Comparison of ENCODE assay signal across 8 mouse cellular contexts in genomic region chr1:171344715-171345114, GRCm38 (mm10). TPM values are rescaled to one million over a fixed set of nuclear protein-coding genes. Genes with fewer than 3 reads are reported as not detected.
A peak's percentile ranks its signal among the peaks of the same experiment; 100 is the strongest.
DNase-seq lines count a peak whose midpoint lies in the region; ATAC-seq and TF ChIP-seq lines count a peak whose summit lies in the region.

No protein-coding gene starts in this region.

- peaks cover 5 to 13% of the 10 kb centered on the region in 2 experiments for H3K4me1 ChIP-seq in heart, embryonic 14.5 days (ENCODE audit: control insufficient read depth in 2 of 2, insufficient read depth in 2 of 2, low read length in 2 of 2)
- H3K4me1 ChIP-seq in ES-E14 (ENCODE audit: control insufficient read depth in 2 of 2, insufficient read depth in 2 of 2, low read length in 2 of 2, poor library complexity in 1 of 2), result no peaks in the 10 kb centered on the region; a peak in 1 of 4 replicates
- H3K4me1 ChIP-seq in hindbrain, embryonic 10.5 days (replicated peaks), result peaks cover 36% of the 10 kb centered on the region
- peaks cover 14% of the 10 kb centered on the region for H3K4me1 ChIP-seq in midbrain, embryonic 11.5 days (ENCODE audit: control insufficient read depth, insufficient read depth, low read length)

- in situ Hi-C loops in ES-E14 (cut with MboI; ENCODE audit: low sequenced_read_pairs in 2 of 2, unreplicated experiment in 2 of 2), result no loop called here

- H3K4me3 ChIP-seq in heart, embryonic 14.5 days (ENCODE audit: control insufficient read depth in 1 of 2, insufficient read depth in 1 of 2, low read depth in 1 of 2, low read length in 2 of 2), result peak overlapping the region; percentile 62 to 96; a peak in 3 of 4 replicates
- peak overlapping the region; percentile 77 to 89 for H3K4me3 ChIP-seq in ES-E14 (ENCODE audit: insufficient read depth in 1 of 2, low read depth in 1 of 2, low read length in 2 of 2, poor library complexity in 1 of 2, severe bottlenecking in 1 of 2)
- peak overlapping the region; percentile 96 for H3K4me3 ChIP-seq in hindbrain, embryonic 10.5 days
- peak overlapping the region; percentile 91 for H3K4me3 ChIP-seq in midbrain, embryonic 11.5 days (ENCODE audit: low read depth, low read length)

- H3K36me3 ChIP-seq in heart, embryonic 14.5 days (ENCODE audit: control insufficient read depth, insufficient read depth, low read length), result peaks cover 40% of the 10 kb centered on the region
- peaks cover 26% of the 10 kb centered on the region for H3K36me3 ChIP-seq in ES-E14 (ENCODE audit: control insufficient read depth, insufficient read depth, low read length, poor library complexity, severe bottlenecking)
- H3K36me3 ChIP-seq in hindbrain, embryonic 10.5 days, result peaks cover 52% of the 10 kb centered on the region
- peaks cover 10% of the 10 kb centered on the region; the same call in 1 of the 2 replicates for H3K36me3 ChIP-seq in midbrain, embryonic 11.5 days (ENCODE audit: control insufficient read depth, insufficient read depth, low read length)

- intact Hi-C loops in heart, postnatal 36 days (cut with DNase I), result loop anchor here (1.0 kb wide), 1 partner anchor 14 kb away; no protein-coding TSS in a partner anchor

- WGBS in heart, embryonic 14.5 days, result 71% methylated on average over 9 of the region's 9 CpGs
- 77% methylated on average over 9 of the region's 9 CpGs for WGBS in hindbrain, embryonic 10.5 days
- WGBS in midbrain, embryonic 11.5 days, result 81% methylated on average over 9 of the region's 9 CpGs

- peaks cover 5% of the 10 kb centered on the region for H3K9me3 ChIP-seq in heart, embryonic 14.5 days (ENCODE audit: control insufficient read depth, low read length)
- H3K9me3 ChIP-seq in ES-E14 (ENCODE audit: control insufficient read depth, insufficient read depth, low read depth, low read length), result no peaks in the 10 kb centered on the region
- H3K9me3 ChIP-seq in hindbrain, embryonic 10.5 days, result peaks cover 6% of the 10 kb centered on the region
- peaks cover 6% of the 10 kb centered on the region; the same call in 1 of the 2 replicates for H3K9me3 ChIP-seq in midbrain, embryonic 11.5 days (ENCODE audit: control insufficient read depth, low read length)

- H3K9ac ChIP-seq in heart, embryonic 14.5 days (ENCODE audit: low read length), result peak overlapping the region; percentile 94
- peak overlapping the region; percentile 81; the same call in 1 of the 2 replicates for H3K9ac ChIP-seq in ES-E14 (ENCODE audit: insufficient read depth, low read depth, low read length, poor library complexity, severe bottlenecking)
- peak overlapping the region; percentile 83 for H3K9ac ChIP-seq in midbrain, embryonic 11.5 days (ENCODE audit: low read length)

- H3K4me2 ChIP-seq in heart, embryonic 14.5 days (ENCODE audit: low read length), result peak overlapping the region; percentile 91
- peak overlapping the region; percentile 84 for H3K4me2 ChIP-seq in midbrain, embryonic 11.5 days

- H3K27ac ChIP-seq in heart, embryonic 14.5 days (replicated peaks in 1 of 2; ENCODE audit: control insufficient read depth in 1 of 2, insufficient read depth in 1 of 2, low read depth in 2 of 2, low read length in 2 of 2), result peak overlapping the region in 1 of 2 experiments; percentile 76; a peak in 2 of 4 replicates
- H3K27ac ChIP-seq in ES-E14 (ENCODE audit: insufficient read depth, low read depth, low read length, poor library complexity, severe bottlenecking), result no peak overlapping the region; the same call in 1 of the 2 replicates
- peak overlapping the region; percentile 91; the same call in 1 of the 2 replicates for H3K27ac ChIP-seq in hindbrain, embryonic 10.5 days
- H3K27ac ChIP-seq in midbrain, embryonic 11.5 days (ENCODE audit: low read depth, low read length), result no peak overlapping the region

- DNase-seq in heart, postnatal 36 days, result no peak
- no peak for DNase-seq in ES-E14 (ENCODE audit: low read depth, low spot score)
- DNase-seq in hindbrain, embryonic 10.5 days (ENCODE audit: low spot score), result no peak
- DNase-seq in midbrain, embryonic 11.5 days (ENCODE audit: low spot score, missing footprints), result no peak
- no peak for DNase-seq in thymus, postnatal 25 days
- DNase-seq in cerebellum, adult 18-20 months, result no peak

- no peaks in the 10 kb centered on the region for H3K27me3 ChIP-seq in heart, embryonic 14.5 days (ENCODE audit: control insufficient read depth, insufficient read depth, low read length)
- no peaks in the 10 kb centered on the region for H3K27me3 ChIP-seq in hindbrain, embryonic 10.5 days (ENCODE audit: insufficient read depth, poor library complexity, severe bottlenecking)
- H3K27me3 ChIP-seq in midbrain, embryonic 11.5 days (ENCODE audit: control insufficient read depth, insufficient read depth, low read length), result no peaks in the 10 kb centered on the region

- ATAC-seq in heart, embryonic 14.5 days (ENCODE audit: insufficient number of reproducible peaks, insufficient read depth, low FRiP score, low read depth), result no peak
- 0 out of 2 replicates have a peak, but pooled peaks have one; percentile 14 for ATAC-seq in midbrain, embryonic 11.5 days (ENCODE audit: low FRiP score)
- no peak for ATAC-seq in erythroid progenitor cell, adult 5-6 weeks (replicated peaks; ENCODE audit: low FRiP score, poor library complexity, severe bottlenecking)

TF ChIP-seq in ES-E14, 5 proteins besides CTCF, POLR2A, EP300 and RAD21:
- TF ChIP-seq MAFK (IDR thresholded peaks at IDR 0.05; ENCODE audit: insufficient read depth, low read depth, low read length) (no peak), CHD2 (IDR thresholded peaks at IDR 0.05; ENCODE audit: low read depth, low read length) (no peak), HCFC1 (IDR thresholded peaks at IDR 0.05; ENCODE audit: borderline replicate concordance, insufficient read depth, low read length) (no peak), ZNF384 (IDR thresholded peaks at IDR 0.05; ENCODE audit: low read depth, low read length) (no peak), ZC3H11A (IDR thresholded peaks at IDR 0.05; ENCODE audit: borderline replicate concordance, low read depth, low read length) (no peak)

RNA-seq across cellular contexts. Expression of gene Nit1, which starts 0.7 kb away (rescaled TPM):
- 28.4 and 31.8 TPM in 2 replicates for polyA plus RNA-seq in heart, embryonic 14.5 days (2014; fragmentation: Nextera tagmentation; extraction: Ambion mirVana)
- total RNA-seq in heart, postnatal 36 days (2021), result 10 to 100 TPM; 27.7 to 28.4 TPM
- total RNA-seq in ES-E14 (2012; rRNA removed), result 18.1 and 24.4 TPM in 2 replicates
- 39.6 and 46.0 TPM in 2 replicates for polyA plus RNA-seq in hindbrain, embryonic 10.5 days (2016; fragmentation: Nextera tagmentation; extraction: Ambion mirVana)
- polyA plus RNA-seq in midbrain, embryonic 11.5 days (2014; fragmentation: Nextera tagmentation; extraction: Ambion mirVana), result 31.9 and 32.7 TPM in 2 replicates
- 6.7 and 10.8 TPM in 2 replicates for total RNA-seq in erythroid progenitor cell, adult 5-6 weeks (2015; ENCODE audit: low replicate concordance)
- total RNA-seq in erythroid progenitor cell, adult 5-6 weeks (2017; ENCODE audit: low replicate concordance), result 11.6 and 24.5 TPM in 2 replicates

RNA-seq across cellular contexts. Expression of gene Pfdn2, which starts 0.8 kb away (rescaled TPM):
- polyA plus RNA-seq in heart, embryonic 14.5 days (2014; fragmentation: Nextera tagmentation; extraction: Ambion mirVana), result 34.3 and 42.2 TPM in 2 replicates
- total RNA-seq in heart, postnatal 36 days (2021), result 10 to 100 TPM; 79.4 to 95.6 TPM
- total RNA-seq in ES-E14 (2012; rRNA removed), result 41.1 and 41.6 TPM in 2 replicates
- 130 and 147 TPM in 2 replicates for polyA plus RNA-seq in hindbrain, embryonic 10.5 days (2016; fragmentation: Nextera tagmentation; extraction: Ambion mirVana)
- polyA plus RNA-seq in midbrain, embryonic 11.5 days (2014; fragmentation: Nextera tagmentation; extraction: Ambion mirVana), result 64.8 and 69.8 TPM in 2 replicates
- 10.1 and 22.0 TPM in 2 replicates for total RNA-seq in erythroid progenitor cell, adult 5-6 weeks (2015; ENCODE audit: low replicate concordance)
- total RNA-seq in erythroid progenitor cell, adult 5-6 weeks (2017; ENCODE audit: low replicate concordance), result 9.0 and 10.1 TPM in 2 replicates

RNA-seq across cellular contexts. Expression of gene Dedd, which starts 15.8 kb away (rescaled TPM):
- 31.4 and 42.4 TPM in 2 replicates for polyA plus RNA-seq in heart, embryonic 14.5 days (2014; fragmentation: Nextera tagmentation; extraction: Ambion mirVana)
- 10 to 100 TPM; 21.3 to 24.2 TPM for total RNA-seq in heart, postnatal 36 days (2021)
- total RNA-seq in ES-E14 (2012; rRNA removed), result 23.9 and 25.7 TPM in 2 replicates
- polyA plus RNA-seq in hindbrain, embryonic 10.5 days (2016; fragmentation: Nextera tagmentation; extraction: Ambion mirVana), result 46.2 and 48.4 TPM in 2 replicates
- polyA plus RNA-seq in midbrain, embryonic 11.5 days (2014; fragmentation: Nextera tagmentation; extraction: Ambion mirVana), result 45.1 and 46.7 TPM in 2 replicates
- 13.4 and 28.8 TPM in 2 replicates for total RNA-seq in erythroid progenitor cell, adult 5-6 weeks (2015; ENCODE audit: low replicate concordance)
- total RNA-seq in erythroid progenitor cell, adult 5-6 weeks (2017; ENCODE audit: low replicate concordance), result 3.3 and 6.5 TPM in 2 replicates

RNA-seq across cellular contexts. Expression of gene Klhdc9, which starts 15.9 kb away (rescaled TPM):
- polyA plus RNA-seq in heart, embryonic 14.5 days (2014; fragmentation: Nextera tagmentation; extraction: Ambion mirVana), result 0.63 and 1.0 TPM in 2 replicates
- not detected for total RNA-seq in heart, postnatal 36 days (2021)
- total RNA-seq in ES-E14 (2012; rRNA removed), result 0.85 and 1.1 TPM in 2 replicates
- polyA plus RNA-seq in hindbrain, embryonic 10.5 days (2016; fragmentation: Nextera tagmentation; extraction: Ambion mirVana), result 2.1 and 2.5 TPM in 2 replicates
- 1.4 and 2.3 TPM in 2 replicates for polyA plus RNA-seq in midbrain, embryonic 11.5 days (2014; fragmentation: Nextera tagmentation; extraction: Ambion mirVana)
- total RNA-seq in erythroid progenitor cell, adult 5-6 weeks (2015; ENCODE audit: low replicate concordance), result not detected in 2 replicates
- total RNA-seq in erythroid progenitor cell, adult 5-6 weeks (2017; ENCODE audit: low replicate concordance), result 3.3 TPM in 1 of 2 replicates, not detected in the other

RNA-seq across cellular contexts. Expression of gene Nectin4, which starts 25.2 kb away (rescaled TPM):
- polyA plus RNA-seq in heart, embryonic 14.5 days (2014; fragmentation: Nextera tagmentation; extraction: Ambion mirVana), result 0.12 TPM in 1 of 2 replicates, not detected in the other
- total RNA-seq in heart, postnatal 36 days (2021), result under 1 TPM; 0.08 to 0.30 TPM
- total RNA-seq in ES-E14 (2012; rRNA removed), result 1.9 and 3.0 TPM in 2 replicates
- 1.5 and 1.7 TPM in 2 replicates for polyA plus RNA-seq in hindbrain, embryonic 10.5 days (2016; fragmentation: Nextera tagmentation; extraction: Ambion mirVana)
- 0.49 and 0.65 TPM in 2 replicates for polyA plus RNA-seq in midbrain, embryonic 11.5 days (2014; fragmentation: Nextera tagmentation; extraction: Ambion mirVana)
- total RNA-seq in erythroid progenitor cell, adult 5-6 weeks (2015; ENCODE audit: low replicate concordance), result not detected in 2 replicates
- 0.51 and 0.53 TPM in 2 replicates for total RNA-seq in erythroid progenitor cell, adult 5-6 weeks (2017; ENCODE audit: low replicate concordance)
